Mouse (Mus musculus) 3T3-L1 (cell line): Measurements from ENCODE around the gene Scgb2b20.
"Not testable (repeated sequence)": the region's sequence is repeated elsewhere in the genome, so short reads cannot be mapped to it uniquely, and the experiment has no call there.

Experiments used
- DNase-seq: peaks from one replicate; pipeline ENCODE4 v3.0.0-alpha.2; 2015; ENCODE audit warnings: low read depth, low spot score

Gene Scgb2b20

DNA sequence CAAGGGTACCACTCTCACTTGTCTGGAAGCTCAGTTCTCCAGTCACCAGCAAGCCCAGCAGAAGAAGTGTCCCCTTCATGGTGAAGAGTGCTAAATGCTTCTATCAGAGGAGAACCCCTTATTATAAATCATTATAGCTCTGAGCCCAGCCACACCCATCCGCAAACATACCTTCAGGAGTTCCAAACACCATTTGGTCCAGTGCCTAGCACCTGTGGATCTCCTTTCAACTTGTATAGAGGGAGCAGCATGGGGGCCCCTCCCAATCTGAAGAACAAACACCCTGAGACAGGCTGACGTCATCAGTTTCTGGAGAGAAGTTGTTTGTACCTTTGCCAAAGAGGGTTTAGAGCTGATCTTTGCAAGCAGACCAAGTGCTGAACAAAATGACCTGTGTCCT is at the start of gene Scgb2b20:
TSS of gene Scgb2b20 (minus strand) at position 101 of the 400 bp plus-strand sequence.
- not testable (repeated sequence) for DNase-seq

DNA sequence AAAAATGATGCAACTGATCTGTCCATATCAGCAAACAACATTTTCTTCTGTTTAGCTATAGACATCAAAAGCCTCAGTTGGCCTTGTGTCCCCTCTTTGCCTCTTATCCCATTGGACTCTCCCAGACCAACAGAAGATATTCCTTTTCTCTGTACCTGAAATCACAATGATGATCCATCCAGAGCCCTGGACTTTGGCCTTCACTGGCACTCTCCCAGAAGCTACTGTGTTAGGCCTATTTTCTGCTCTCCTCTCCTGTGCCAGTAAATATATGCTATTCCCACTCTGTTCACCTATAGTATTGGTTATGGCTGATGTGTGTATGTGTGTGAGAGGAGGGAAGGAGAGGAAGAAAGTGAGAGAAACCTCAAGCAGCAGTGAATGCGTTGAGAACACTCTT is 43.6 kb upstream of the Scgb2b20 start:
- DNase-seq: not testable (repeated sequence)

DNA sequence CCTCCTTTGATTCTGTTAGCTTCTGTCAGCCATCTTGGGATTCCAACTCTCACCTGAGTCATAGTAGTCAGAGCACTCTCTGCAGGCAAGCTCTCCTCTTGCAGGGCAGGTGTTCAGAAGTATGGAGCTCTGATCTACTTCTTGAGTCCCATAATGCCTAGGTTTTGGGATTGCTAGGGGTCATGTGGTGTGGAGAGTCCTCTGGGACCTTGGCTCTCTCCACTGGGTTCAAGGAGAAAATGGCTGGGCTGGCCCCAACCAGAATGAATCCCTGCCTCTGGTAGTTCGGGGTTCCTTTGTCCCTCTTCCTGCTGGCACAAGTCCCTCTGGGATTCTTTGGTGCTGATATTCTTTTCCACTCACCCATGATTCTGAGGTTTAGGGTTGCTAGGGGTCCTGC is 35.5 kb upstream of the Scgb2b20 start:
- no peak for DNase-seq

DNA sequence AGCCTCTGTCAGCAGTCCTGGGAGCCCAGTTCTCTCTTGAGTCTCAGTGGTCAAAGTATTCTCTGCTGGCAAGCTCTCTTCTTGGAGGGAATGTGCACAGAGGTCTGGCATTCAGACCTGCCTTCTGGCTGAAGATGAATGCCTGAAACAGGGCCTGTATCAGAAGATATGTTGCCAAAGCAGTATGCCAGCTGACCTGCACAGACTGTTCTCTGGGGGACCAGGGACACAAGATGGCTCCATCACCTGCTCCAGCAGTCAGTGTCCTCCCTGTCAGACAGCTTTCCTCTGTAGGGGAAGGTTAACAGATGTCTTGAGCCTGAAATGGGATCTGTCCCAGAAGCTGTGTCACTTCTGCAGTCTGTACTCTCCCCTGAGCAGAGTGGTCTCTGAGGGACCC is 33.6 kb upstream of the Scgb2b20 start:
- not testable (repeated sequence) for DNase-seq

DNA sequence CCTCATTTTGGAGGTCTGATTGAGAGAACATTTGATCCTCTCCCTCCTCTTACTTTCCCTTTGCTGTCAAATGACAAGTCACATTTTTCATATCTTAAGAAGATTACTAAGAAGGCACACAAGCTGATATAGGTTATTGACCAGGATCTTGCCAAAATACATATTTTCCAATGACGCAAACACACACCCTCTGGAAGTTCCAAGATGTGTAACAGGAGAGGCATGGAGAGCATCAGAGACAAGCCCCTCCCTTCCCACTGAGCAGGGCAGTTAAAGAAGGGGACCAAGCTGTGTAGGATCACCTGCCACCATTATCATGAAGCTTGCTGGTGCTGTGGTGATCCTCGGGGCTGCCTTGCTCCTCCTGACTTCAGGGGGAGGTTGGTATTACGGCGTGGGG is 6.8 kb upstream of the Scgb2b20 start, which contains the start of gene Scgb1b20:
TSS of gene Scgb1b20 (plus strand) at position 301 of the 400 bp plus-strand sequence.
- DNase-seq: not testable (repeated sequence)
